13 mouse cellular contexts compared by ENCODE assay signal in the genomic region with DNA sequence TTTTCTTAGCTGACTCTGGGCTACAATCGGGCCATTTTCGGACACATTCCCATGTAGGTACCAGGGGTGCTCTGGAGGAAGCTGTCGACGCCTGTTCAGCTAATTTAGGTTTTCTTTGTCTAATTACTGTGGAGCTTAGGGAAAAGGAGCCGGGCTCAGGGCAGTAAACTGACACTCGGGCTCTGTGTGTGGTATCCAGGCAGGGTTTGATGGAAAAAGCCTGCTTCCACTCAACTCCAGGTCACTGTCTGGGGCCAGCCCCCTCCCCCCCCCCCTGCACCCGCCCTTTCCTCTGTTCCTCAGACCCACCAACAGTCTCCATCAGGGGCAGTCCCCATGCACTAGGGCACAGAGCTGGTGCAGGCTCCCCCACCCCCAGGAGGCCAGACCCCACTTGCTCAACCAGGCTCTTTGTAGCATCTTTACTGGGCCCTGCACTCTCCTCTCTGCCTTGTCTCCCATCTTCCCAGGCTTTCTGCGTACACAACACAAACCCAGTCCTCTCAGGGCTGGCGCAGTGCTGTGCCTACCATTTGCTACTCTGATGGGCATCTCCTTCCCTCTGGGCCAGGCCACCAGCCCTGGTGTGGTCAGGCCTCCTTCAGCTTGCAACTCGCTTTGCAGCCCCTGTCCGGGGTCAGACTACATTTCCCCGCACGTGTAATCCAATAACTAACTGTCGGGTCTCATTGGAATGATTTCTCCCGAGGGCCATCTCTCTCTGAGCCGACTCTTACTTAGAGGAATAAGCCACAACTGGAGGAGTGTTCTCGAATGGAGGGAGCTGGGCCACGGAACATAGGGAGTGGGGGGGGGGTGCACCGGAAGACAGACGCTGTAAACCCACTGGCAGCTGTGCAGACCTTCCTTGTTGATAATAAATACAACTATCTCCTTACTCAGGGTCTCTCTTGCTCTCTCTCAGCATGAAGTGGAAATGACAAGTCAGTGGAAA. TPM values are rescaled to one million over a fixed set of nuclear protein-coding genes. Genes with fewer than 3 reads are reported as not detected.
DNase-seq lines count a peak whose midpoint lies in the region; ATAC-seq and TF ChIP-seq lines count a peak whose summit lies in the region.
"Had no signal": no experiment of that assay in that cellular context is flagged by ENCODE, and none has a peak within 500 bp of the region (broad histone marks: within the 10 kb centered on the region; RNA-seq: fewer than 3 reads in every experiment).

No protein-coding gene starts in this region.

- H3K4me3 ChIP-seq in lung, postnatal 0 days (ENCODE audit: low read depth, low read length), result peak overlapping the region; percentile 60
- H3K4me3 ChIP-seq in lung, adult 2 months (replicated peaks; ENCODE audit: extremely low read depth, low read depth, low read length), result no peak overlapping the region
- peak overlapping the region; percentile 6; the same call in 1 of the 2 replicates for H3K4me3 ChIP-seq in hindbrain, embryonic 11.5 days (ENCODE audit: low read depth, low read length)
- H3K4me3 ChIP-seq in midbrain, embryonic 11.5 days (ENCODE audit: low read depth, low read length), result peak overlapping the region; percentile 40; the same call in 1 of the 2 replicates
- peak overlapping the region; percentile 67 for H3K4me3 ChIP-seq in stomach, postnatal 0 days (ENCODE audit: low read depth, low read length)

- H3K9me3 ChIP-seq in lung, postnatal 0 days (ENCODE audit: low read length), result no peaks in the 10 kb centered on the region
- H3K9me3 ChIP-seq in hindbrain, embryonic 11.5 days (ENCODE audit: control insufficient read depth, low read length), result no peaks in the 10 kb centered on the region
- no peaks in the 10 kb centered on the region for H3K9me3 ChIP-seq in midbrain, embryonic 11.5 days (ENCODE audit: control insufficient read depth, low read length)
- H3K9me3 ChIP-seq in stomach, postnatal 0 days (ENCODE audit: control insufficient read depth, low read length), result no peaks in the 10 kb centered on the region

- no peak for ATAC-seq in lung, postnatal 0 days
- no peak for ATAC-seq in hindbrain, embryonic 11.5 days (ENCODE audit: low FRiP score)
- ATAC-seq in midbrain, embryonic 11.5 days (ENCODE audit: low FRiP score), result no peak
- ATAC-seq in stomach, postnatal 0 days (ENCODE audit: low FRiP score, low TSS enrichment), result no peak

- TF ChIP-seq CTCF in lung, postnatal 0 days (IDR thresholded peaks at IDR 0.05), result no peak
- TF ChIP-seq CTCF in lung, adult 2 months (IDR thresholded peaks at IDR 0.05; ENCODE audit: insufficient read depth, low read length), result no peak
- TF ChIP-seq CTCF in stomach, postnatal 0 days (IDR thresholded peaks at IDR 0.05; ENCODE audit: low read depth), result no peak

- peaks cover 52% of the 10 kb centered on the region for H3K27me3 ChIP-seq in lung, postnatal 0 days (replicated peaks; ENCODE audit: insufficient read depth, low read length)
- H3K27me3 ChIP-seq in hindbrain, embryonic 11.5 days (ENCODE audit: control insufficient read depth, insufficient read depth, low read length), result peaks cover 99% of the 10 kb centered on the region
- peaks cover 99% of the 10 kb centered on the region for H3K27me3 ChIP-seq in midbrain, embryonic 11.5 days (ENCODE audit: control insufficient read depth, insufficient read depth, low read length)
- peaks cover 10% of the 10 kb centered on the region; the same call in 1 of the 2 replicates for H3K27me3 ChIP-seq in stomach, postnatal 0 days (ENCODE audit: control insufficient read depth, insufficient read depth, low read length)

- peak; percentile 32 for DNase-seq in lung, postnatal 0 days (ENCODE audit: low spot score)
- no peak for DNase-seq in lung, adult 2 months
- peak; percentile 52 for DNase-seq in hindbrain, embryonic 11.5 days (ENCODE audit: low spot score)
- DNase-seq in midbrain, embryonic 11.5 days (ENCODE audit: low spot score, missing footprints), result peak; percentile 94
- DNase-seq in stomach, postnatal 0 days (ENCODE audit: low spot score), result no peak
- DNase-seq in urinary bladder, postnatal 36 days (ENCODE audit: low spot score in 2 of 2), result no peak
- DNase-seq in urinary bladder, postnatal 25 days (ENCODE audit: low spot score), result no peak
- DNase-seq: cerebellum, adult 2 months; gastrocnemius, adult 2 months; kidney, postnatal 14 days; right cerebral cortex, adult 18-20 months; thymus, postnatal 36 days had no signal

- peak overlapping the region; percentile 79; the same call in 1 of the 2 replicates for H3K27ac ChIP-seq in lung, postnatal 0 days (ENCODE audit: low read length)
- H3K27ac ChIP-seq in hindbrain, embryonic 11.5 days (ENCODE audit: low read depth, low read length), result no peak overlapping the region
- H3K27ac ChIP-seq in midbrain, embryonic 11.5 days (ENCODE audit: low read depth, low read length), result no peak overlapping the region
- peak overlapping the region; percentile 81 for H3K27ac ChIP-seq in stomach, postnatal 0 days (replicated peaks)
- H3K27ac ChIP-seq: gastrocnemius, adult 2 months; macrophage had no signal

- peaks cover 3% of the 10 kb centered on the region for H3K4me1 ChIP-seq in lung, postnatal 0 days (ENCODE audit: insufficient read depth, low read depth, low read length)
- H3K4me1 ChIP-seq in lung, adult 2 months (ENCODE audit: control insufficient read depth, insufficient read depth, low read length), result no peaks in the 10 kb centered on the region
- peaks cover 16% of the 10 kb centered on the region for H3K4me1 ChIP-seq in hindbrain, embryonic 11.5 days (replicated peaks; ENCODE audit: control insufficient read depth, insufficient read depth, low read length)
- H3K4me1 ChIP-seq in midbrain, embryonic 11.5 days (ENCODE audit: control insufficient read depth, insufficient read depth, low read length), result peaks cover 15% of the 10 kb centered on the region
- no peaks in the 10 kb centered on the region for H3K4me1 ChIP-seq in stomach, postnatal 0 days (replicated peaks; ENCODE audit: control insufficient read depth, insufficient read depth)

- H3K36me3 ChIP-seq in lung, postnatal 0 days (ENCODE audit: insufficient read depth, low read length), result no peaks in the 10 kb centered on the region
- no peaks in the 10 kb centered on the region for H3K36me3 ChIP-seq in hindbrain, embryonic 11.5 days (ENCODE audit: control insufficient read depth, insufficient read depth, low read length)
- H3K36me3 ChIP-seq in midbrain, embryonic 11.5 days (ENCODE audit: control insufficient read depth, insufficient read depth, low read length), result no peaks in the 10 kb centered on the region
- no peaks in the 10 kb centered on the region for H3K36me3 ChIP-seq in stomach, postnatal 0 days (ENCODE audit: control insufficient read depth, insufficient read depth, low read length)

- H3K4me2 ChIP-seq in lung, postnatal 0 days (replicated peaks; ENCODE audit: low read depth, low read length), result peak overlapping the region; percentile 63
- no peak overlapping the region for H3K4me2 ChIP-seq in hindbrain, embryonic 11.5 days (replicated peaks; ENCODE audit: low read depth, low read length)
- H3K4me2 ChIP-seq in midbrain, embryonic 11.5 days, result no peak overlapping the region
- peak overlapping the region; percentile 75 for H3K4me2 ChIP-seq in stomach, postnatal 0 days (replicated peaks; ENCODE audit: low read depth)

- 7% methylated on average over 19 of the region's 20 CpGs for WGBS in lung, postnatal 0 days
- WGBS in lung, adult 2 months, result 12% methylated on average over 20 of the region's 20 CpGs
- WGBS in hindbrain, embryonic 11.5 days, result 0% methylated on average over 20 of the region's 20 CpGs
- WGBS in midbrain, embryonic 11.5 days, result under 1% methylated on average over 20 of the region's 20 CpGs
- 18% methylated on average over 19 of the region's 20 CpGs for WGBS in stomach, postnatal 0 days

- no peak overlapping the region for H3K9ac ChIP-seq in lung, postnatal 0 days (replicated peaks; ENCODE audit: low read depth)
- H3K9ac ChIP-seq in hindbrain, embryonic 11.5 days (ENCODE audit: low read depth, low read length), result no peak overlapping the region
- no peak overlapping the region for H3K9ac ChIP-seq in midbrain, embryonic 11.5 days (ENCODE audit: low read length)
- H3K9ac ChIP-seq in stomach, postnatal 0 days (ENCODE audit: low read length), result peak overlapping the region; percentile 47

- TF ChIP-seq POLR2A in lung, adult 2 months (IDR thresholded peaks at IDR 0.05; ENCODE audit: borderline replicate concordance, extremely low read depth, low read depth, low read length), result no peak

- TF ChIP-seq EP300 in lung, postnatal 0 days (IDR thresholded peaks at IDR 0.05), result no peak
- TF ChIP-seq EP300 in stomach, postnatal 0 days (optimal IDR thresholded peaks at IDR 0.05), result no peak

RNA-seq across cellular contexts. Expression of gene Foxf2, which starts 1.4 kb away (rescaled TPM):
- 14.9 and 26.6 TPM in 2 replicates for polyA plus RNA-seq in lung, postnatal 0 days (2015; fragmentation: Nextera tagmentation; extraction: Ambion mirVana)
- 64.7 and 69.8 TPM in 2 replicates for polyA plus RNA-seq in lung, adult 2 months (2012; rRNA removed)
- polyA plus RNA-seq in hindbrain, embryonic 11.5 days (2014; fragmentation: Nextera tagmentation; extraction: Ambion mirVana), result 4.8 and 9.1 TPM in 2 replicates
- 5.1 and 5.6 TPM in 2 replicates for polyA plus RNA-seq in midbrain, embryonic 11.5 days (2014; fragmentation: Nextera tagmentation; extraction: Ambion mirVana)
- 10.0 and 12.5 TPM in 2 replicates for polyA plus RNA-seq in stomach, postnatal 0 days (2015; fragmentation: Nextera tagmentation; extraction: Ambion mirVana)
- polyA plus RNA-seq: macrophage had no signal

Comparison
In these comparisons a context has a peak if more than half of its experiments do, and no peak if none do; other contexts are left out.
1. DNase-seq: peak in lung, postnatal 0 days (single experiment), hindbrain, embryonic 11.5 days (single experiment) and midbrain, embryonic 11.5 days (single experiment); none in lung, adult 2 months (single experiment), stomach, postnatal 0 days (single experiment), urinary bladder, postnatal 36 days (0 of 2) and urinary bladder, postnatal 25 days (single experiment).
2. H3K27ac ChIP-seq: peak in lung, postnatal 0 days (single experiment) and stomach, postnatal 0 days (single experiment); none in hindbrain, embryonic 11.5 days (single experiment) and midbrain, embryonic 11.5 days (single experiment).
3. H3K4me2 ChIP-seq: peak in lung, postnatal 0 days (single experiment) and stomach, postnatal 0 days (single experiment); none in hindbrain, embryonic 11.5 days (single experiment) and midbrain, embryonic 11.5 days (single experiment).